Mouse (Mus musculus): ENCODE measurements at regions not wholly inside any gene's neighbourhood (a gene's known extent, or its start where the extent isn't known, plus 50 kb on each side); places are given as distances from the start of the nearest gene placed in this dataset.

- H3K4me3 ChIP-seq: no peak overlapping the region
- no peak for DNase-seq (ENCODE audit: low spot score in 2 of 2)
- TF ChIP-seq CTCF (conservative IDR thresholded peaks at IDR 0.05): peak; percentile 52
- no peak overlapping the region for H3K27ac ChIP-seq
Observed at GRCm38 (mm10) chr4:127814631-127815030, 156.1 kb downstream of the CK137956 start.

- TF ChIP-seq CTCF (conservative IDR thresholded peaks at IDR 0.05): no peak
- no peak overlapping the region for H3K4me3 ChIP-seq
- H3K27ac ChIP-seq: no peak overlapping the region
- no peak for DNase-seq (ENCODE audit: low spot score in 2 of 2)
Observed at GRCm38 (mm10) chr4:127812047-127812545, 158.7 kb downstream of the CK137956 start.

- DNase-seq (ENCODE audit: low spot score in 2 of 2): peak in 1 of 2 experiments; percentile 36
- Histone ChIP-seq H3K4me3 (no peak overlapping the region), H3K27ac (peak overlapping the region; percentile 7; the same call in 1 of the 2 replicates)
- no peak for TF ChIP-seq CTCF (conservative IDR thresholded peaks at IDR 0.05)
Observed at GRCm38 (mm10) chr4:127810899-127811510, 159.7 kb downstream of the CK137956 start.

GRCm38 (mm10) chr4:127809006-127809405 lies 161.7 kb downstream of the CK137956 start:
- peak; percentile 49 for TF ChIP-seq CTCF (conservative IDR thresholded peaks at IDR 0.05)
- DNase-seq (ENCODE audit: low spot score in 2 of 2): no peak
- Histone ChIP-seq H3K27ac (no peak overlapping the region), H3K4me3 (no peak overlapping the region)

GRCm38 (mm10) chr4:127789206-127789605 lies 181.5 kb downstream of the CK137956 start:
- TF ChIP-seq CTCF (conservative IDR thresholded peaks at IDR 0.05): no peak
- DNase-seq (ENCODE audit: low spot score in 2 of 2): no peak
- Histone ChIP-seq H3K27ac (no peak overlapping the region), H3K4me3 (no peak overlapping the region)

GRCm38 (mm10) chr4:127785786-127786185 lies 185.0 kb downstream of the CK137956 start:
- TF ChIP-seq CTCF (conservative IDR thresholded peaks at IDR 0.05): no peak
- Histone ChIP-seq H3K4me3 (no peak overlapping the region), H3K27ac (no peak overlapping the region)
- DNase-seq (ENCODE audit: low spot score in 2 of 2): no peak

- H3K4me3 ChIP-seq: no peak overlapping the region
- no peak for DNase-seq (ENCODE audit: low spot score in 2 of 2)
- TF ChIP-seq CTCF (conservative IDR thresholded peaks at IDR 0.05): no peak
- H3K27ac ChIP-seq: no peak overlapping the region
Observed at GRCm38 (mm10) chr4:127771966-127772500, 198.7 kb downstream of the CK137956 start.

- Histone ChIP-seq H3K4me3 (no peak overlapping the region), H3K27ac (peak overlapping the region; percentile 59; the same call in 1 of the 2 replicates)
- no peak for TF ChIP-seq CTCF (conservative IDR thresholded peaks at IDR 0.05)
- peak; percentile 49 to 69 for DNase-seq (ENCODE audit: low spot score in 2 of 2)
Observed at GRCm38 (mm10) chr4:127763736-127764135, 207.0 kb downstream of the CK137956 start.

GRCm38 (mm10) chr4:127758961-127759360 lies 211.8 kb downstream of the CK137956 start:
- DNase-seq (ENCODE audit: low spot score in 2 of 2): no peak
- no peak for TF ChIP-seq CTCF (conservative IDR thresholded peaks at IDR 0.05)
- no peak overlapping the region for H3K4me3 ChIP-seq
- no peak overlapping the region for H3K27ac ChIP-seq

GRCm38 (mm10) chr4:127756238-127756637 lies 214.5 kb downstream of the CK137956 start:
- no peak overlapping the region for H3K27ac ChIP-seq
- no peak for DNase-seq (ENCODE audit: low spot score in 2 of 2)
- no peak overlapping the region for H3K4me3 ChIP-seq
- no peak for TF ChIP-seq CTCF (conservative IDR thresholded peaks at IDR 0.05)

GRCm38 (mm10) chr4:127750781-127751180 lies 220.0 kb downstream of the CK137956 start:
- Histone ChIP-seq H3K4me3 (no peak overlapping the region), H3K27ac (no peak overlapping the region)
- TF ChIP-seq CTCF (conservative IDR thresholded peaks at IDR 0.05): no peak
- DNase-seq (ENCODE audit: low spot score in 2 of 2): no peak

GRCm38 (mm10) chr4:127747876-127748275 lies 222.9 kb downstream of the CK137956 start:
- TF ChIP-seq CTCF (conservative IDR thresholded peaks at IDR 0.05): no peak
- no peak overlapping the region for H3K4me3 ChIP-seq
- H3K27ac ChIP-seq: no peak overlapping the region
- DNase-seq (ENCODE audit: low spot score in 2 of 2): no peak

- no peak for TF ChIP-seq CTCF (conservative IDR thresholded peaks at IDR 0.05)
- DNase-seq (ENCODE audit: low spot score in 2 of 2): no peak
- H3K27ac ChIP-seq: no peak overlapping the region
Observed at GRCm38 (mm10) chr4:127736781-127737180, 234.0 kb downstream of the CK137956 start.

GRCm38 (mm10) chr4:127736151-127736550 lies 234.6 kb downstream of the CK137956 start:
- Histone ChIP-seq H3K27ac (no peak overlapping the region), H3K4me3 (no peak overlapping the region)
- TF ChIP-seq CTCF (conservative IDR thresholded peaks at IDR 0.05): no peak
- DNase-seq (ENCODE audit: low spot score in 2 of 2): no peak

More at GRCm38 (mm10) chr4:127736781-127737180, 234.0 kb downstream of the CK137956 start:
- no peak overlapping the region for H3K4me3 ChIP-seq

Data from layer of hippocampus, adult 2 months (tissue).